Mouse (Mus musculus) right cerebral cortex, postnatal 10 days (tissue): Measurements from ENCODE around the gene Ccdc187.

Source experiments
- DNase-seq, 2 experiments: peaks; one replicate each; pipeline ENCODE4 v3.0.0; 2021; ENCODE audit warnings: low spot score in 2 of 2

Gene Ccdc187

DNA sequence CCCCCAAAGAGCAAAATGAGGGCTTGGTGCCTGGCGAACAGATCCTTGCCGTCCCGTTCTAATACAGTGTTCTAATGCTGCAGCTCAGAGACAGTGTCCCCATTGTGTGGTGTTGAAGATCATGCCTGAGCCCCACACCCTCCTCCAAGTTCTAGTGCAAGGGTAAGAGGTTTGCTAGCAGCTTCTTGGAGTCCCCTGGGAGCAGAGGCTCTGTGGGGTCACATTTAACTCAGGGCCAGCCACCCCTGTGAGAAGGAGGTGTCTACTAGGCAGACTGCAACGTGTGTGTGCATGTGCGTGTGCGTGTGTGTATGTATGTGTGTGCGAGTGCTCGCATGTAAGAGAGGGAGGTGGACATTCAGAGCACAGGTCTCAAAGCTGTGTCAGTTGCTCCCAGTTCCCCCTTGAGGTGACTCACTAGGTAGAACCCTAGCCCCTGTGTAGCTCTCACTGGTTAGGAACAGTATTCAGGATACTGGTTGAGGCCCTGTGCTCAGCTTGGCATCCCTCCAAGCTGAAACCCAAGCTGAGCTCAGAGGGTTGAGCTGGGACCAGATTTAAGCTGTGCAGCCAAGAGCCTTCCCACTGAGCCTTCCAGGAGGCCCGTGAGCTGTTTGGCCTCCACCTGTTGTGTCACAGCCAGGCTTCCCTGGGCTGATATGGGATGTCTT is 22.4 kb upstream of the Ccdc187 start:
- DNase-seq, result no peak

DNA sequence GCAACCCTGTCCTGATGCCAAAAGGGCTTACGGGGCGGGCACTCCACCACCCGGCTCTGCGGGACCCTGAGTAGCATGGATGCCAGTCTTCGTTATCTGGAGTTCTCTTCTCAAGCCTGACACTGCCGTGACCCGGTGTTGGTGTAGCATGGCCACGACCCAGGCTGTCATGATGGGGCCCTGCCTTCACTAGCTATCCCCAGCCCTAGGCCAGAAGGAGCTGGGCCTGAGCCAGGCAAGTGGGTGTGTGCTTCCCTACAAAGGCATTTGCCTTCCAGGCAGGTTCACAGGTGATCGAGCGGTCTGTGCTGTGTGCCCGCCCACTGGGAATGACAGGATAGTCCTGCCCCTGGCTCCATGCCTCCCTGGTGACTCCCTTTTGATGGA is 21.6 kb upstream of the Ccdc187 start:
- DNase-seq, result peak in 1 of 2 experiments; percentile 62

DNA sequence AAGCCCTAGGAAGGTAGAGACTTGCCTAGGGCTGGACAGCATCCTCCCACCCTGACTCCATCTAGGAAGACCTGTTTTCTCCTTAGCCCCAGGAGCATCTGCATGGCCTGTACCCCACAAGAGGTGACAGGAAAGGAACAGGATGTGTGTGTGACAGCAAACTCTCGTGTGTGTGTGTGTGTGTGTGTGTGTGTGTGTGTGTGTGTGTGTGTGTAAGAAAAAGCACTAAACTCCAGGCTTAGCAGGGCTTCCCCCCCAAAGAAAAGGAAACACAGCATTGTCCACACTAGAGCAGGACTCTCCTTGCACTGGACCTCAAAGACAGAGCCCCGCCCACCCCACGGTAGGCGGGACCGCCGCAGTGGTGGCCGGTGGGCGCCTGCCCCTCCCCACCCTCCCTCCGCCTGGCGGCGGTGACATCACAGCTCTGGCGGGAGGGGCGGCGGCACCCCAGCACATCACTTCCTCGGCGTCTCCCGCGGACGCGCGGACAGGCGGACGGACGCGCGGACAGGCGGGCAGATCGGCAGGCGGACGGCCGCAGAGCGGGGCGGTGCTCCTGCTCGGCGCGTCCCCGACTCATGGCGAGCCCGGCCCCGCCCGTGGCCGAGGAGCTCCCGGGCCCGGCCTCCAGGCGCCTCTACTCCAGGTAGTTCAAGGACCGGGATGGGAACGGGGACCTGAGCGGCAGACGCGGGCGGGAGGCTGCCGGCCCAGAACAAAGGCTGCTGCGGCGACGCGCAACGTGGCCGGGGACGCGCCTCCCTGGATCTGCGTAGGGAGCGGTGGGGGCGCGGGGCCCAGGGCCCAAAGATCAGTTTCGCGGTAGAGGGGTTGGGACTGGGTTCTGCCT is 20.9 kb upstream of the Ccdc187 start, which contains the start of gene Gpsm1:
TSS of gene Gpsm1 (plus strand) at position 444 of the 853 bp plus-strand sequence.
- peak; percentile 90 for DNase-seq

DNA sequence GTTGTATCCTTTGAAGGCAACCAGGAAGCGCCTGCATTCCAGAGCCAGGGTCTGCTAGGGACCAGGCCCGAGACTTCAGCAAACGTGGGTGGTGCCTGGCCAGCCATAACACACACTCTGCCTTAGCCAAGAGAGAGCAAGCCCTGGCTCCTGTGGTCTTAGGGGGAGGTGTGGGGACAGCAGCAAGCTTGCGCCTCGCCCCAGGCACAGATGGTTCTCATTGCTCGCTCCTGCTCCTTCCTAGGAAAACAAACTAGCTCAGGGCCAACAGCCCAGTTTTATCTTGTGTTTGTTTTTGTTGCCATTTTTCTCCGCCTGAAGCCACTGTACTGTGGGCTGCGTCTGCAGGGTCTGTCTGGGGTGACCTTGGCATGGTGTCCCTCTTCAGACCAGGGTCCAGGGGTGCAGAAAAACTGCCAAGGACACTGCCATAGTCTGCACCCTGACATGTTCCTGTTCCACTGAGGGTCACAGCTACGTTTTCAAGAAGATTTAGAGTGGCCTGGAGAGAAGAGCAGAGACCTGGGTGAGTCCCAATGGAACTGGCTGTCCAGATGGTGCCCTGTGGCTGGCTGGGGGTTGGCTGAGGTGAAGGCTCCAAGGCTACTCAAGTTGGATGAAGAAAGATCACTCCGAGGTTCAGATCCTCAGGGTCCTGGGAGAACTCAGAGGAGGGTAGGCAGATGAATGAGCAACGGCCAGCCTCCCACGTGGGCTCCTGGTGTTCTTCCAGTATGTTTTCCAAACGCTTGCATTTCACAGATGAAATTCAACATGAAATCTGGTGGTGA is 20.1 kb upstream of the Ccdc187 start:
- DNase-seq, result no peak

DNA sequence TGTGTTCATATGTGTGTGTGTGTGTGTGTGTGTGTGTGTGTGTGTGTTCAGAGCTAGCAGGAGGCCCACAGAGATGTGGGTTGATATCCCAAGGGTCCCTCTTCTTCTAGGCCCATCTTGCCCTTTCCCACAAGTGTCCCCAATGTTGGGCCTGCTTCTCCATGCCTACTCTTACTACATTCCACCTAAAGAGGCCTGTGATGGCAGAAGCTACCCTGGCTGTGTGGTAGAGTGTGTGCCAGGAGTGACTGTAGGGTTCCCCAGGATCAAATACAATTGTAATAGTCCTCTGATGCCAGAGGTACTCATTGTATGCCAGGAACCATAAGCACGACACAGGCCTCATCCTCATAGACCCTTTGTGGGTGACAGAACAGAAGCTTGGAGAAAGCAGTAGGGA is 19.0 kb upstream of the Ccdc187 start:
- no peak for DNase-seq

DNA sequence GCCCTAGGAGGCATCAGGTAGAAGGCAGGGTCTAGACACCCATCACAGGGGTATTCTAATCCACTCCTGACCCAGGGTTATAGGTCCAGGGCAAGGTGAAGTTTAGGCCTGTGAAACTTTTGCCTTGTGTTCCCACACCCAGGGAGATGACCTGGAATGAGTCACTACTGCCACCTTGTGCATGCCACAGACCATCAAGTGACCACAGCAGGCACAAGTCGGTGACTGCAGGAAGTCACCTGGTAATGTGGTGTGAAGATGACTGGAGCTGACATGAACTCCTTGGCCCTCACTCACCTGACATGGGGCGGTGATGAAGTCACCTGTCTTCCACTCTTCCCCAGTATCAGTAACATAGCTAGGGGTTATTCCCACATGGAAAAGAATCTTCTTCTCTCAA is 18.5 kb upstream of the Ccdc187 start:
- no peak for DNase-seq

DNA sequence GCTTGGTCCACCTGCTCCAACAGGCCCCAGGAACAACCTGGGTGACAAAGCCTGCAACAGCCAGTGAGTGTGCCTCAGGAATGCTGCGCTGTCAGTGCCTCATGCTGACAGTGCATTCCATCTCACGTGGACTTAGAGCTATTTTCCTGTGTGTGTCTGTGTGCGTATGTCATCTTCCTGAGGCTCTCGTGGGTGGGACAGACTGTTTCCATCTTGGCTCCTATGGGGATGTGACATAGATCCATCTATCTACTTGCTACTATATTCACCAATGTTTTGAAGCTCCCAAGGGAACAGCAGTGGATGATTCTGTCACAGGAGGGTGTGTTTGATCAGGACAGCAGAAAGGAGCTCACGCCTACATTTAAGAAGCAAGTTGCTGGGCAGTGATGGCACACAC is 17.6 kb upstream of the Ccdc187 start:
- DNase-seq, result no peak

DNA sequence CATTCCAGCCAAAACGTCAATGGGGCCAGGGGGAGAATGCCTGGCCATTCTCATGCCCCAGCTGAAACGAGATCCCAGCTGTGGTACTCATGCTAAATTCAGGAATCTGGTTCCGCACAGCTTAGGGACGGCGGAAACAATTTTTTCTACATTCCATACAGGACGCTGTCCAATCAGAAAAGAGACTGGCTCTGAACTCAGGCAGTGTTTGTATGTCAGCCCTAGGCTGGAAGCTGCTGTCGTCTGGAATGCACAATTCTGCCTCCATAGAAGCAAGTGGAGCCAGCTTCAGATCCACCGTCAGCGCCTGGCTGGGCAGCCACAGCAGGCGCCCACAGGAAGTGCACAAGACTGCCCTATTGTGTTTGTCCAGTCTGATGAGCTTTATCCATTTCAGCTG is 15.4 kb upstream of the Ccdc187 start:
- no peak for DNase-seq

DNA sequence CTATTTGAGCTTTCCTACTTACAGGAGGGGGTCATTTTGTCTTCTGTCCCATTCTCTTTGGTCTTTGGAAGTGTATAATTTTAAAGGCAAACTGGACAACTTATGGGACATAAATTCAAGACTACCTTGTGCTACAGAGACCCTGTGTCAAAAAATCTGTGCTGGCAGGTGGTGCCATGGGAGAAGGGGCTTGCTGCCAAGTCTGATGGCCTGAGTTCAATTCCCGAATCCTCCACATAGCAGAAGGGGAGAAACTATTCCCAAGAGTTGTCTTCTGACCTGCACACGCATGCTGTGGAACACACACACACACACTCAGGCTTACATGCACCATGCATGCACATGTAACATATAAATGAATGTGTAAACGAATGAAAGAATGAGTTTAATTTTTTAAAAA is 12.3 kb upstream of the Ccdc187 start:
- DNase-seq, result no peak

DNA sequence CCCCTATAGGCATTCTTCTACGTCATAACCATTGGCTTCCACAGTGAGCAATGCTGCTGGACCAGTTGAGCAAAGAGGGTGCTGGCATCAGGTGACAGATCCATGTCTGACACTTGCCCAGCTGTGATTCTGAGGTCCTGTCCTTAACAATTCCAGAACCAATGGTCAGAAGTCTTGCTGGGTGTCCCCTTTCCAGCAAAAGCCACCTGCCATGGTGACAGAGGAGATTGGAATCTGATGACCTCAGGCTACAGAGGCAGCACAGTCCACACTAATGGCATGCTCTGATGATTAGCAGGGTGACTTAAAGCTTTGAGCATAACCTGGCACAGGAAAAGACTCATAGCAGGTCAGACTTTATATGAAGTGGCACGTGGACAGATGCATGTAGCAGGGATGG is 11.2 kb upstream of the Ccdc187 start:
- no peak for DNase-seq

DNA sequence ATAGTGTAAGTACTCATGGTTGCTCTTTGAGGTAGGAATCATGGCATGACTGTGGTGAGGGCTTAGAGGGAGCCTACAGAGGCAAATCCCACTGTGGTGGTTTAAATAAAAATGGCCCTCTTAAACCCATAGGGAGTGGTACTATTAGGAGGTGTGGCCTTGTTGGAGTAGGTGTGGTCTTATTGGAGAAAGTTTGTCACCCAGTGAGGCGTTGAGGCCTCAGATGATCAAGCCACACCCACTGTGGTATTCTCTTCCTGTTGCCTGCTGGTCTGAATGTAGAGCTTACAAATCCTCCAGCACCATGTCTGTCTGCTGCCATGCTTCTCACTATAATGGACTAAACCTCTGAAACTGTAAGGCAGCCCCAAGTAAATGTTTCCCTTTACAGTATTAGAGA is 10.4 kb upstream of the Ccdc187 start:
- no peak for DNase-seq

DNA sequence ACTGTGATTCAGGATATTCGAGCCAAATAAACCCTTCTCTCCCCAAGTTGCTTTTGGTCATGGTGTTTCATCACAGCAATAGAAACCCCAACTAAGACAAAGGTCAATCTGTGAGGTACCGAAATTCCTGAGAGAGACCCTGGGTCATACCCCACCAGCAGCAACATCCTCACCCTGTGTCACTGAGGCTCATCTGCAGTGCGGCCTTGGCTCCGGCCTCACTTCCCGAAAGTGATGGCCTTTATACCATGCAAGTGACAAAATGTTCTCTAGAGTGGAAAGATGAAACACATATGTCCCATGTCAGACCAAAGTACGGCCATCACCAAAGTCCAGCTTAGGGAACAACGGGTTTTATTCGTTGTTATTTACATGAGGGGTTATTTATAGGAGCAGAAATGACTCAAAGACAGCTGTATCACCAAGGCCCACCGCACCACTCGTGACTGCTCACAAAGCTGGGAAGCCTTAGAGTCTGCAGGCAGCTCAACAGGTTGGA is 7.7 kb upstream of the Ccdc187 start:
- DNase-seq, result no peak

DNA sequence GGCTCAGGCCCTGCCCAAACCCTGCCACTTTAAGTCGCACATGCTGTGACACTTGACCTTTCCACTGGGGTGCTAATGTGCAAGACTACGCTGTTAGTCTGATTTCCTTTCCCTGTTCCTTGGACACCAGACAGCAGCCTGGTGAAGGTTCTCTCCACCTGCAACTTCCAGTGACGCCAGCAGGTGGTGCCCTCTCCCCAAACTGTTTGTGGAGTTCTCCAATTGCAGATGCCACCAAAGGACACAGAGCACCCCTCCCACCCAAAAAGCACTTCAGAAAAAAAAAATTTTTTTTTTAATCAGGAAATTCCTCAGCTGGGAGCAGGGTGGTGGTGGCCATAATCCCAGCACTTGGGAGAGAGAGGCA is 6.4 kb upstream of the Ccdc187 start:
- peak; percentile 91 to 92 for DNase-seq

DNA sequence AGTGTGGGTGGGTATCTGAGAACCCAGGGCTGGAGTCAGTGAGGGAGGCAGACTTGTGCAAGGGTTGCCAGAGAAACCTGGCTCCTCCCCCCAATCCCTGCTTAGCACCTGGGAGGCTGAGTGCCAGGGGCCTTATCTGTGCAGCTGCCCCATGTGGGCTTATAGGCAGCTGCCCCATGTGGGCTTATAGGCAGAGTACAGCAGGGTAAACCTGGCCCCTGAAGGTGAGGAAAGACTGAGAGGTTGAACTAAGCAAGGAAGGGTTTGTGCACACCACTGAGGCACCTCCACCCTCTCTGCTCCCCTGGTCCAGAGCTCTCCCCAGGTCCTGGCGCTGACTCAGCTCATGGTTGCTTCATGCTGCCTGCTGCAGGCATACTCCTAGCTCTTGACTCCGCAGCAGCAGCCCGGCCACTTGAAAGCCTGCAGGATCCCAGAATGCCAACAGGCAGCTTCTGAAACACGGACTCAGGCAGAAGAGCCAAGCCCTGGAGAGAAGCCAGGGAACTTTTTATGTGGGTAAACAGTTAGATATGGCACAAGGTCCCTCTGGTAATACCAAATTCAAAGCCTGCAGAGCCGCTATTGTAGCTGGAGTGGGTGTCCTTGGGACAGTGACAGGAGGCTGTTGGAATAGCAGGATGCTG is 5.9 kb upstream of the Ccdc187 start:
- DNase-seq, result peak in 1 of 2 experiments; percentile 37

DNA sequence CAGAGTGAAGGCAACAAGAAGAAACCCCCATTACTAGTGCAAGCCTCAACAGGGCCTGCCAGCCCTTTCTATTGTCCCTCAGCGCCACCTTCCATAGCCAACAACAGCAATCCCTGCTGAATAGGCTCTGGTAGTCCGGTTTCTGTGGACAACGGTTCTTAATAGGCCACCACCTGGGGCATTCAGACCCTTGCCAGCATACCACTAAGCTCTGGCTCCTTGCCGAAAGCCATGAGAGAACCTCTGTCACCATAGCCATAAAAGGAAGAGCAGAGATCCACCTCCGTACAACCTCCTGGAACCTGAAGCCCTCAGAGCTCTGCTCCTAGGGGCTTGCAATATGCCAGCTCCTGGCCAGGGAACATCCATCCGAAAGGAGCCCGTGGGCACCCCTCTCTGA is 5.0 kb upstream of the Ccdc187 start:
- DNase-seq, result no peak

DNA sequence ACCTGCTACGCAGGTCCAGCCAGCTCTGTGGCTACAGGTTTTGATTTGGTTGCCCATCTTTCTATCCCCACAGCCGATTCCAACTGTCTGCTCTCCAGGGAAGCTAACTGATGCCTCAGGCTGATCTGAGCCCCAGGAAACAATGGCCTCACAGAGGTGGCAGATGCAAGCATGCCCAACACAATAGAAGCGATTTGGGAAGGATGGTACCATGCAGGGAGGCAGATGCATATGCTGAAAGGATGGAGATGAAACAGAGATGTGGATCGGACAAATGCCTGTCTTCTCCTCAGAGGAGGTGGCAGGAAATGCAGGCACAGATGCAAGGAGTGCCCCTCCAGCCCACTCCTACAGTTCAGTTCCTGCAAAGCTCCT is 4.5 kb upstream of the Ccdc187 start:
- DNase-seq, result no peak

DNA sequence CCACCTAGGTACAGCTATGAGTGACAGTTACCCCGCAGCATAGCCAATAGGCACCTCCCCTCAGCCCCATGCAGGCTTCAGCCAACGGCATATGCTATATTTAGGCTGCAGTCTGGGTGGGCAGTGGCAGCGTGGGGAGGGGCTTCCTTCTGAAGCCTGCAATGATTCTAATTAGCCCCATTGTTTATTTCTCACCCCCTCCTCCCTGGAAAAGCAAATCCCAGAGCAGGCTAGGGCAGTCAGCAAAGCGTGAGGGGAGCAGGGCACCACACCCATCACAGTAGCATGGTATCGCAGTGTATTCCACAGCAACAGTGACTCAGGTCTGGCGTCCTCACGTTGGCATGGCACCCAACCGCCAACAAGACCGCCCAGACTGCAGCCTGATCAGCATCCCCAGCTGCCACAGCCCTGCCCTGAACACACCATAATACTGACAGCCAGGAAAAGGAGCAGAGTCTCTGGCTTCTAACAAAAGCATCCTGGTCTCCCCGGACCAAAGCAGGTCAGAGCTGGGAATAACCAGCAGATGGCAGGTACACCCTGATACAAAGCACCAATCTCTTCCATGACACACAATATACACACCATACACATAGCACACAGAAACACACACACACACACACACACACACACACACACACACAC is 4.0 kb upstream of the Ccdc187 start:
- peak; percentile 83 to 91 for DNase-seq

DNA sequence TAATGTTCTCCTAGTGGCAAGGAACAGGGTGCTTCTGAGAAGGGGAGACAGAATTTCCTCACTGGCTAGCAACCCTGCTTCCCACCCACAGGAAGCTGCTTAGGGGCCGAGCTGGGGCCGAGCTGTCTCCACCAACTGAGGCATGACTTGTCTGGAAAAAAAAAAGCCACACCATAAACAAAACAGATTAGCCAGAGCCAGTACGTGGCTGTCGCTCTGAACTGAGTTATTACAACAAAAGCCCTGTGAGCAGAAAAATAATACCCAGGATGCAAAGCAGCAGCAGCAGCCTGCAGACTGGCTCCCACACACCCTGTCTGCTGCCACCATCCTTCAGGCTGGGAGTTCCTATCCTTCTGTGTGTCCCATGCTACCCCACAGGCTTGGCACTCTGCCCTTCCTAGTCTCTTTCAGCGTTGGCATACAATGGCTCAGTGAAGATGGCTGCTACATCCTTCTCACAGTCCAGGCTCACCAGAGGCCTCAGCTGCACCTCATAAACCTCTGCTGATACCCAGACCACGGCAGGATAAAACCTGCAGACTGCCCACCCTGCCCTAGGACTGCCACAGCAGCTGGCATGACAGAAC is 2.3 kb upstream of the Ccdc187 start:
- DNase-seq, result peak in 1 of 2 experiments; percentile 74

DNA sequence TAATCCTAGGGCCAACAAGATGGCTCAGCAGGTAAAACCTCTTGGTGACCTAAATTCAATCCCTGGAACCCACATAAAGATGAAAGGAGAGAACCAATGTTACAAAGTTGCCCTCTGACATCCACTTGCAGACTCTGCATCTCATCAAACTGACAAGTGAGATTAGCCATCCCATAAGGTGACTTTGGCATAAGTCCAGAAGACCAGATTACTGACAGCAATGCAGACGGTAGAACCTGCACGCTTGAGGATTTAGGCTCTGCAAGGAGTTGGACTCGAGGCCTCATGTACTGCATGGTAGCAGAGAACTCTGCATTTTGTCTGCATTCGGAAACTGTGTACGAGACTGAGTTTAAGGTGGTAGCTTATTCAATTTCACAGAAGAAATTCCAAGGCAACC is 4.2 kb downstream of the Ccdc187 start:
- DNase-seq, result no peak

DNA sequence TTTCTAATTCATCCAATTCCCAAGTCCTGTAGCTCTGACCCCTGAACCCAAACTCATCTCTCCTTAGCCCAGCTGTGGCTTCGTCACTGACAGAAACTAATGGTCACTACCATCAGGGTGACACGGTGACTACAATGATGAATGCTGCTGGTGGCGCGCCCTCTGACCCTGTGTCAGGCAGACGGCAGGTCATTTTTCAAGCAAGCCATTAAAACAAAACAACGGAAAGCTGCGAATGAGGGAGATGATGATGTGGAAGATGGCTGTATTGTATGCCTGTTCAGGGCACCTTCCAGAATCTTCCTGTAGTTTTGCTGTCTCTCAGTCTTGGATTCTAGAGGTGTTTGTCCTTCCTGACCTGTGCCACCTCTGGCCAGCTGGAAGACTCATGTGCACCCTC is 8.0 kb downstream of the Ccdc187 start:
- no peak for DNase-seq

DNA sequence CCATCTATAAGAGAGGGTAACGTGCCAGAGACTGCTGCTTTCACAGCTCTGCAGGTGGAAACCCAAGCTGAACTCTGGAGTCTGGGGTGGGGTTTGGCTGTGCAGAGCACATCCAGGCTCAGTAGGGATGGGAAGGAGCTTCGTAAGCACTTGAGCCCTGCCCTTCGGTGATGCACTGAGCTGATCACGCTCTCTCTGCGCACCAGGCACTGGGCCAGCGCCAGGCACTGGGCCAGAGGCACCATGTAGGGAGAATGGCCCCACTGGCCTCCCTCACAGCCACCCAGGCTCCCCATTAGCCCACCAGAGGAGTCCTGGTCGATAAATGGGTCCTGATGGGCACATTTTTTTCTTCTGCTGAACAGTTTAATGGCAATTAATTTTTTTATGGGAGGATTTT is 8.6 kb downstream of the Ccdc187 start:
- peak in 1 of 2 experiments; percentile 45 for DNase-seq
